Mouse (Mus musculus) right cerebral cortex, postnatal 4 days (tissue): Measurements from ENCODE around the gene Krtap10-10.
"Not testable (repeated sequence)": the region's sequence is repeated elsewhere in the genome, so short reads cannot be mapped to it uniquely, and the experiment has no call there.

Experiments used
- DNase-seq: peaks from one replicate; pipeline ENCODE4 v3.0.0-alpha.2; 2022

Krtap10-10 gene

GRCm38 (mm10) chr10:77835647-77836046 lies at the start of gene Krtap10-10:
Krtap10-10 (plus strand) TSS chr10:77835947.
- DNase-seq = no peak

GRCm38 (mm10) chr10:77787876-77788275 lies 47.9 kb upstream of the Krtap10-10 start, which contains the start of gene Gm7137:
Gm7137 (minus strand) TSS chr10:77788200.
- DNase-seq = not testable (repeated sequence)

- no peak for DNase-seq
These were observed 47.1 kb upstream of the Krtap10-10 start for GRCm38 (mm10) chr10:77788621-77789020.

GRCm38 (mm10) chr10:77794976-77795375 lies 40.8 kb upstream of the Krtap10-10 start, which contains the start of gene Gm9639:
Gm9639 (minus strand) TSS chr10:77795076.
- no peak for DNase-seq

GRCm38 (mm10) chr10:77797677-77798076 lies 38.1 kb upstream of the Krtap10-10 start:
- no peak for DNase-seq

DNA sequence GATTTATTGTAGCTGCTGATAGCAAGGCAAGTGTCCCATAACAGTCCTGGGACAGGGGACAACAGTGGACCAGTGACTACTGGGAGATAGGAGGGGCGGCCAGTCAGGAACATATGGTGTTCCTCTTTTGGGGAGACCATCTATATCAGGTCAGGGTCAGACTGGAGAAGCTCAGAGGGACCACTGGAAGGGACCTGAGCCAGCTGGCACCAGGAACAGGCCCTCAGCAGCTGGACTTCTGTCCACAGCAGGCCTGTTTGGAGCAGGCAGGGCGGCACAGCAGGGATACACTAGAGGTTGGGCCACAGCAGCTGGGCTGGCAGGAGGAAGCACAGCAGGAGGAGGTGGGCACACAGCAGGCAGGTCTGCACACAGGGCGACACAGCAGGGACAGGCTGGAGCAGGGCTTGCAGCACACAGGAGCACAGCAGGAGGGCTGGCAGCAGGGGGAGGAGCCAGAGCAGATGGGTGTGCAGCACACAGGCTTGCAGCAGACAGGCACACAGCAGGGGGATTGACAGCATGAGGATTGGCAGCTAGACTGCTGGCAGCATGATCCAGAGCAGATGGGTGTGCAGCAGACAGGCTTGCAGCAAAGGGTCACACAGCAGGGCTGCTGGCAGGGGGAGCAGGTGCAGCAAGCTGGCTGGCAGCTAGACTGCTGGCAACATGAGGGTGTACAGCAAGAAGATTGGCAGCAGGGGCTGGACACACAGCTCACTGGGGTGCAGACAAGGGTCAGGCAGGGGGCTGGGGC lies 37.4 kb upstream of the Krtap10-10 start:
- not testable (repeated sequence) for DNase-seq

- no peak for DNase-seq
These were observed 36.7 kb upstream of the Krtap10-10 start, which contains the start of gene Gm19668 for GRCm38 (mm10) chr10:77798921-77799508. Gm19668 (minus strand) TSS chr10:77799133.

GRCm38 (mm10) chr10:77804095-77804494 lies 31.7 kb upstream of the Krtap10-10 start:
- no peak for DNase-seq

DNA sequence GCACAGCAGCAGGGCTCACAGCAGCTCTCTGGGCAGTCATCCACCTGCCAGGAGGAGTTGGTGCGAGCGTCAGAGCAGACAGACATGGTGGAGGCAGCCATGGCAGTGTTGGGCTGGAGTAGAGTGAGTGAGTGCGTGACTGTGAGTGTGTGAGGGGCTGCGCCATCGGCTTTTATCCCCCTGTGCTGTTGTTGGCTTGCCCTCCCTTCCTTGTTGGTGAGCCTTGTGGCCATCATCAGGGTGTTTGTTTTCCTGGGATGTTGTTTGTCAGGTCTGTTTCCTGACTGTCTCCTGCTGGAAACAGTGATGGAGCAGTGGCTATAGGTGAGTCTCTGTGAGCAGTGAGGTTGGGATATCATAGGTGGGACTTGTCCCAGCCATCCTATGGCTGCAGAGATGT lies 24.0 kb upstream of the Krtap10-10 start, which contains the start of gene Gm9507:
Gene Gm9507 (minus strand): TSS at position 101 of the 400 bp plus-strand sequence.
- DNase-seq = no peak

GRCm38 (mm10) chr10:77814382-77814781 lies 21.4 kb upstream of the Krtap10-10 start, which contains the start of gene Gm2696:
Gm2696 (plus strand) TSS chr10:77814682.
- no peak for DNase-seq

- DNase-seq = peak; percentile 33
These were observed 20.2 kb upstream of the Krtap10-10 start for GRCm38 (mm10) chr10:77815514-77815913.

- DNase-seq = no peak
These were observed 17.2 kb upstream of the Krtap10-10 start for GRCm38 (mm10) chr10:77818523-77818922.

GRCm38 (mm10) chr10:77819203-77819602 lies 16.5 kb upstream of the Krtap10-10 start:
- no peak for DNase-seq

DNA sequence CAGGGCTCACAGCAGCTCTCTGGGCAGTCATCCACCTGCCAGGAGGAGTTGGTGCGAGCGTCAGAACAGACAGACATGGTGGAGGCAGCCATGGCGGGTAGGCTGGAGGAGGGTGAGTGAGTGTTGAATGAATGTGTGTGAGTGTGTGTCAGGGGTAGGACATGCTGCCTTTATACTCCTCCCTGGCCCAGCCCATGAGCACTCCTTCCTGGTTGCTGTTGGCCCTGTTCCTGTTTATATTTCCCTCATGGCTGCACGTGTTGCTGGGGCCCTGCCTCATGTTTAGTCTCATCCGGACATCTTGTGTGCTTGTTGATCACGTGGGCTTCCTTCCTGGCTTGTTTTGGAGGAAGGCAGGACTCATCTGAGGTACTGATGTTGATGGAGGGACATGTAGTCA lies 8.8 kb upstream of the Krtap10-10 start, which contains the start of gene Krtap10-4:
Gene Krtap10-4 (minus strand): TSS at position 145 of the 400 bp plus-strand sequence.
- no peak for DNase-seq

DNA sequence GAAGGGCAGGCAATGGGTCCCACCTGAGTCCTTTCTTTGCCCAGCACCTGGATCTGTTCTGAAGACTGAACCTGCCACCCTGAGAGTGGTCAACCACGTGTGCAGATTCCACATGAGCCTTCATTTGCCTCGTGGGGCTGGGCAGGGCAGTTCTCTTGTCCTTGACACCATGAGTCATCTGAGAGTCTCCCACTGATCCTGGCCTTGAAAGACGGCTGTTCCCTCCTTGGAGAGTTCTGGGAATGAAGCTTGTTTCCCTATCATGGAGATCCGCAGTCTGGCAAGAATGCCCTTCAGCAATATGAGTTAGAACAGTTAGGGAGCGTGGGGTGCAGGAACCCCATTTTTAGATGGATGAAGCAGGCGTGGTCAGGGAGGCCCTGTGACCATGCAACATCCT lies 3.3 kb downstream of the Krtap10-10 start:
- DNase-seq = no peak

DNA sequence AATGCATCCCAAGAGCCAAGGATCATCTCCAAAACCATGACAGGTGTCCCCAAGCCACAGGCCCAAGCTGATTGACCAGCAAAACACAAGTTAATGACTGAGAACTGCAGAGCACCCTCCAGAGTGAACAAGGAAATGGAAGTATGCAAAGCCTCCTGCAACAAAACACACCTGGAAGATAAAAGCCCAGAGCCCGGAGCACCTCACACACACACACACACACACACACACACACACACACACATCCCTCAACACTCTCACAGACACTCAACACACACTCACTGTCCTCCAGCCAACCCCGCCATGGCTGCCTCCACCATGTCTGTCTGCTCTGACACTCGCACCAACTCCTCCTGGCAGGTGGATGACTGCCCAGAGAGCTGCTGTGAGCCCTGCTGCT lies 10.8 kb downstream of the Krtap10-10 start, which contains the start of gene Gm36176:
Gene Gm36176 (plus strand): TSS at position 301 of the 400 bp plus-strand sequence.
- no peak for DNase-seq

DNA sequence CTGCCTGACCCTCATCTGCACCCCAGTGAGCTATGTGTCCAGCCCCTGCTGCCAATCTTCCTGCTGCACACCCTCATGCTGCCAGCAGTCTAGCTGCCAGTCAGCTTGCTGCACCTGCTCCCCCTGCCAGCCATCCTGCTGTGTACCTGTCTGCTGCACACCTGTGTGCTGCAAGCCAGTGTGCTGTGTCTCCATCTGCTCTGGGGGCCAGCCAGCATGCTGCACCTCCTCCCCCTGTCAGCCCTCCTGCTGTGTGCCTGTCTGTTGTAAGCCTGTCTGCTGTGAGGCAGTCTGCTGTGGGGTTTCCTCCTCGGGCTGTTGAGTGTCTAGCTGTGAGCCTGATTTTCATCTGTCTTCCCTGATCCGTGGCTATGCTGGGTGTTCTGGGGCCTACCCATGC lies 11.2 kb downstream of the Krtap10-10 start:
- no peak for DNase-seq

- no peak for DNase-seq
These were observed 11.8 kb downstream of the Krtap10-10 start for GRCm38 (mm10) chr10:77847538-77847937.

- no peak for DNase-seq
These were observed 16.8 kb downstream of the Krtap10-10 start, which contains the start of gene Gm10318 for GRCm38 (mm10) chr10:77852559-77852958. Gm10318 (plus strand) TSS chr10:77852859.

GRCm38 (mm10) chr10:77861675-77862074 lies 25.9 kb downstream of the Krtap10-10 start, which contains the start of gene Gm3285:
Gm3285 (plus strand) TSS chr10:77861975.
- DNase-seq = no peak

- no peak for DNase-seq
These were observed 28.5 kb downstream of the Krtap10-10 start for GRCm38 (mm10) chr10:77864067-77864761.

GRCm38 (mm10) chr10:77864762-77865143 lies 29.0 kb downstream of the Krtap10-10 start:
- DNase-seq = no peak

DNA sequence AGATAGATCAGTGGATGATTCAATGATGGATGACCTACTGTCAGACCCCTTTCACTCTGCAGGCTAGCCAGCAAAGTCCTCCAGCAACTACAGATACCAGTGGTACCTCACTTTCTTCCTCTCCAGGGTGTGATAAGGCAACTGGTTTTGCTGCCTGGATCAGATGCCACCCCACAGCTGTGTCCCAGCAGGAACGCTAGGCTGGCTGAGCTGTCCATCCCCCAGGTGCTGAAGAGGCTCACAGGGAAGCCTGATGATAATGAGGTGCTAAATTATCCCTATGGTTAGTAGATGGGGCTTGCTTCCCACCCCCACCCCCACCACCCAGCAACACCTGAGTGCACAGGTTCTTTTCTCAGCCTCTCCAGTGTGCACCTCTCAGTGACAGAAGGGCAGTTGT lies 31.8 kb downstream of the Krtap10-10 start:
- DNase-seq = no peak
